Mouse (Mus musculus) liver, embryonic 16.5 days (tissue): Measurements from ENCODE around the gene Vars. TPM values are rescaled to one million over a fixed set of nuclear protein-coding genes. Genes with fewer than 3 reads are reported as not detected.

Experiments used
- ATAC-seq: fragments of 200-750 bp; cut with Nextera tagmentation; 2 replicates; pipeline ENCODE4 v1.8.0; 2017; ENCODE audit warnings: low read depth, mild to moderate bottlenecking, moderate number of reproducible peaks, moderate library complexity
- H3K27ac ChIP-seq: fragments of 300-500 bp; sonication (generic); 2 replicates; pipeline ENCODE4 v1.5.1; 2014; ENCODE audit warnings: mild to moderate bottlenecking, low read length
- H3K27me3 ChIP-seq: fragments of 300-500 bp; sonication (generic); 2 replicates; pipeline ENCODE4 v1.6.1; 2014; ENCODE audit warnings: low read depth, low read length, mixed read lengths; ENCODE audit not compliant: control insufficient read depth, insufficient read depth
- H3K36me3 ChIP-seq: fragments of 300-500 bp; sonication (generic); 2 replicates; pipeline ENCODE4 v1.6.1; 2014; ENCODE audit warnings: mild to moderate bottlenecking; ENCODE audit not compliant: control insufficient read depth, insufficient read depth
- H3K4me1 ChIP-seq: fragments of 300-500 bp; sonication (generic); 2 replicates; pipeline ENCODE4 v1.6.1; 2014; ENCODE audit warnings: low read depth, low read length, mixed read lengths; ENCODE audit not compliant: control insufficient read depth
- H3K4me2 ChIP-seq: fragments of 300-500 bp; sonication (generic); 2 replicates; pipeline ENCODE4 v1.6.1; 2014; ENCODE audit warnings: low read depth, low read length, mixed read lengths
- H3K4me3 ChIP-seq: fragments of 300-500 bp; sonication (generic); 2 replicates; pipeline ENCODE4 v1.5.1; 2014; ENCODE audit warnings: low read depth, mild to moderate bottlenecking, low read length
- H3K9ac ChIP-seq: fragments of 300-500 bp; sonication (generic); 2 replicates; pipeline ENCODE4 v1.6.1; 2014; ENCODE audit warnings: low read depth, low read length
- H3K9me3 ChIP-seq: fragments of 300-500 bp; sonication (generic); replicated peaks from 2 replicates; pipeline ENCODE4 v1.6.1; 2016; ENCODE audit warnings: low read length; ENCODE audit not compliant: control insufficient read depth
- WGBS: fragments of 180-500 bp; shearing (Covaris S2); extraction: QIAGEN DNeasy Blood & Tissue Kit; methylation state at CpG from one replicate; pipeline ENCODE4 v1.1.7; 2014; ENCODE audit not compliant: insufficient replicate concordance; 5-methylcytosine and 5-hydroxymethylcytosine counted together
- polyA plus RNA-seq: library from polyadenylated mRNA; unstranded; fragments of >200 nt; fragmentation: Nextera tagmentation; extraction: Ambion mirVana; gene quantifications from 2 replicates; pipeline ENCODE4 v1.2.1, GENCODE M21; 2015

The Vars gene
- polyA plus RNA-seq: 82.2 and 90.1 TPM in 2 replicates

GRCm38 (mm10) chr17:35000717-35001451, at the start of gene Vars:
Gene Vars, plus strand, starts transcription at chr17:35000987.
- no peaks in the 10 kb centered on the region for H3K9me3 ChIP-seq
- under 1% methylated on average over 77 of the region's 83 CpGs for WGBS
- peak within 1 kb of the TSS; percentile 95 for H3K9ac ChIP-seq
- peak; percentile 83 for ATAC-seq
- H3K36me3 ChIP-seq: peaks cover 29% of the 10 kb centered on the region
- H3K4me3 ChIP-seq: peak within 1 kb of the TSS; percentile 82
- H3K4me2 ChIP-seq: peak within 1 kb of the TSS; percentile 95
- H3K27me3 ChIP-seq: no peaks in the 10 kb centered on the region
- peak within 1 kb of the TSS; percentile 97 for H3K27ac ChIP-seq
- H3K4me1 ChIP-seq: peaks cover 49% of the 10 kb centered on the region

- H3K9ac ChIP-seq: peak overlapping the region; percentile 88
- under 1% methylated on average over 29 of the region's 29 CpGs for WGBS
- peaks cover under 1% of the 10 kb centered on the region for H3K27me3 ChIP-seq
- peak overlapping the region; percentile 81 for H3K27ac ChIP-seq
- H3K36me3 ChIP-seq: 0 out of 2 replicates have a peak, but pooled peaks cover 3% of the 10 kb centered on the region
- H3K9me3 ChIP-seq: no peaks in the 10 kb centered on the region
- peak; percentile 20 for ATAC-seq
- peak overlapping the region; percentile 90 for H3K4me2 ChIP-seq
- H3K4me3 ChIP-seq: peak overlapping the region; percentile 87
- peaks cover 14% of the 10 kb centered on the region for H3K4me1 ChIP-seq
Measured at GRCm38 (mm10) chr17:34951636-34952377, 49.0 kb upstream of the Vars start.

GRCm38 (mm10) chr17:34952378-34953040, 48.3 kb upstream of the Vars start:
- Histone ChIP-seq H3K9ac (peak overlapping the region; percentile 88), H3K4me1 (peaks cover 14% of the 10 kb centered on the region), H3K4me3 (peak overlapping the region; percentile 87), H3K27me3 (peaks cover 6% of the 10 kb centered on the region), H3K36me3 (0 out of 2 replicates have a peak, but pooled peaks cover 3% of the 10 kb centered on the region), H3K27ac (peak overlapping the region; percentile 81), H3K4me2 (peak overlapping the region; percentile 90), H3K9me3 (no peaks in the 10 kb centered on the region)
- ATAC-seq: peak; percentile 76
- WGBS: 0% methylated on average over 23 of the region's 23 CpGs

GRCm38 (mm10) chr17:34953258-34953657, 47.5 kb upstream of the Vars start:
- Histone ChIP-seq H3K9ac (peak overlapping the region; percentile 88; the same call in 1 of the 2 replicates), H3K4me3 (no peak overlapping the region), H3K4me2 (no peak overlapping the region), H3K27ac (no peak overlapping the region), H3K9me3 (no peaks in the 10 kb centered on the region), H3K27me3 (peaks cover 7% of the 10 kb centered on the region), H3K4me1 (peaks cover 14% of the 10 kb centered on the region), H3K36me3 (0 out of 2 replicates have a peak, but pooled peaks cover 3% of the 10 kb centered on the region)
- no peak for ATAC-seq
- 55% methylated on average over 3 of the region's 3 CpGs for WGBS

GRCm38 (mm10) chr17:34953904-34954303, 46.9 kb upstream of the Vars start:
- ATAC-seq: no peak
- H3K4me2 ChIP-seq: no peak overlapping the region
- H3K9ac ChIP-seq: no peak overlapping the region
- H3K27ac ChIP-seq: no peak overlapping the region
- no peak overlapping the region for H3K4me3 ChIP-seq
- H3K9me3 ChIP-seq: no peaks in the 10 kb centered on the region
- 82% methylated on average over 4 of the region's 4 CpGs for WGBS
- peaks cover 7% of the 10 kb centered on the region for H3K27me3 ChIP-seq
- H3K4me1 ChIP-seq: peaks cover 12% of the 10 kb centered on the region
- 0 out of 2 replicates have a peak, but pooled peaks cover 3% of the 10 kb centered on the region for H3K36me3 ChIP-seq

GRCm38 (mm10) chr17:34954831-34955230, 46.0 kb upstream of the Vars start:
- peaks cover 18% of the 10 kb centered on the region for H3K4me1 ChIP-seq
- H3K27me3 ChIP-seq: peaks cover 10% of the 10 kb centered on the region
- H3K36me3 ChIP-seq: 0 out of 2 replicates have a peak, but pooled peaks cover 3% of the 10 kb centered on the region
- no peak overlapping the region for H3K4me2 ChIP-seq
- WGBS: 79% methylated on average over 4 of the region's 4 CpGs
- H3K4me3 ChIP-seq: no peak overlapping the region
- ATAC-seq: no peak
- no peak overlapping the region for H3K27ac ChIP-seq
- no peak overlapping the region for H3K9ac ChIP-seq
- no peaks in the 10 kb centered on the region for H3K9me3 ChIP-seq

- no peak overlapping the region for H3K4me2 ChIP-seq
- H3K27me3 ChIP-seq: peaks cover 14% of the 10 kb centered on the region
- H3K9me3 ChIP-seq: no peaks in the 10 kb centered on the region
- H3K9ac ChIP-seq: no peak overlapping the region
- WGBS: 64% methylated on average over 3 of the region's 3 CpGs
- no peak for ATAC-seq
- no peak overlapping the region for H3K27ac ChIP-seq
- H3K4me3 ChIP-seq: no peak overlapping the region
- no peaks in the 10 kb centered on the region for H3K36me3 ChIP-seq
- H3K4me1 ChIP-seq: peaks cover 22% of the 10 kb centered on the region
Measured at GRCm38 (mm10) chr17:34955884-34956283, 44.9 kb upstream of the Vars start.

GRCm38 (mm10) chr17:34956340-34956739, 44.4 kb upstream of the Vars start:
- Histone ChIP-seq H3K4me3 (no peak overlapping the region), H3K36me3 (no peaks in the 10 kb centered on the region), H3K4me2 (no peak overlapping the region), H3K27ac (no peak overlapping the region), H3K9ac (no peak overlapping the region), H3K27me3 (peaks cover 16% of the 10 kb centered on the region), H3K9me3 (no peaks in the 10 kb centered on the region), H3K4me1 (peaks cover 19% of the 10 kb centered on the region)
- ATAC-seq: no peak
- 18% methylated on average over 1 of the region's 1 CpGs for WGBS
